Mouse (Mus musculus): ENCODE results near the gene 2610318N02Rik. TPM values are rescaled to one million over a fixed set of nuclear protein-coding genes. Genes with fewer than 3 reads are reported as not detected.
"Not testable (repeated sequence)": the region's sequence is repeated elsewhere in the genome, so short reads cannot be mapped to it uniquely, and the experiment has no call there.

The 2610318N02Rik gene
- 182 and 195 TPM in 2 replicates for polyA plus RNA-seq (2016; fragmentation: Nextera tagmentation; extraction: Ambion mirVana)

DNA sequence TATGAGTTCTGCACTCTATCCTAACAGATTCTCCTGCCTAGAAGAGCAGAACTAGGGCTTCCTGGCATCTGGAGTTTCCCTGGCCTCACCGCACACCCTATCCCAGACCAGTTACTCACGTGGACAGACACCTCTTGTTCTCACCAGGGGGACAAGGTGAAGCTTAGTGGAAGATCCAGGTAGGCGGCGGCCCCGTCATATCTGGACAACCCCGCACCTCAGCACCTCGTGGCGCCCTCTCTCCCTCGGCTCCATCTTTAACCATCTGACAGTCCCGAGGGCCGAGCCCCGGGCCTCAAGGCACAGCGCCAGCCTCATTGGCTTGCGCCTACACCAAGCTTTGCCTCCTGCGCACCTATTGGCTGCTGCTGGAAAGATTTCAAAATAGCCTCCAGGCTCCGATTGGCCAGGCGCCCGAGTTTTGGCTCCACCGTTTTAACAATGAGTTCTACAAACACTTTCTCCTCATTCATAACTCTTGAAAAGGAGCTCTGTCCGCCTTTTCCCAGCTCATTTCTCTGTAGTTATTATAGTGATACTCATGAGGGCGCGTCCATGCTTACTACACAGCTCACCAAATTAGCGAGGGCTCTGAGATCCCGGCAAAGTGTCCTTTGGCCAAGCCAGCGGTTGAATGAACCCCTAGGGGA is at the start of gene 2610318N02Rik:
Gene 2610318N02Rik (minus strand): TSS at position 297 of the 650 bp plus-strand sequence.
- Histone ChIP-seq H3K9me3 (replicated peaks) (no peaks in the 10 kb centered on the region), H3K4me3 (peak within 1 kb of the TSS; percentile 72), H3K36me3 (peaks cover 43% of the 10 kb centered on the region), H3K27ac (peak within 1 kb of the TSS; percentile 93), H3K27me3 (ENCODE audit: low read depth, poor library complexity, severe bottlenecking) (no peaks in the 10 kb centered on the region), H3K4me1 (peaks cover 36% of the 10 kb centered on the region)
- WGBS: 0% methylated on average over 25 of the region's 25 CpGs
- DNase-seq (ENCODE audit: low spot score): peak; percentile 88

DNA sequence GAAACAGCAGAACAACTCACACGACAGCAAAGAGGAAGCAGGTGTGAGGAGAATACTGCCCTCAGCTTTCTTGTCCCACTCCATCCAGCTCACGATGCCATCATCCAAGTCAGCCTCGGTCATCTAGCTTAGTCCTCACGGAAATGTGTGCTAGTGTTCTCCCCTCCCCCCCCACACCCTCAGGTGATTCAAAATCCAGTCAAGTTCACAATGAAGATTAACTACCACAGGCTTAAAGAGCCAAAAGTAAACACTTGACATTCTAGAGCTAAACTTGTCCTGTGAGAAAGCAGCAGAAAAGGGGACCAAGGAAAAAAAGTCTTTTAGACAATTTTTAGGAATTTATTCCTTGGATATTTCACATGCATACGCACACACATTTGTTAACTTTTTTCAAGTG is 43.1 kb upstream of the 2610318N02Rik start:
- Histone ChIP-seq H3K36me3 (peaks cover 87% of the 10 kb centered on the region), H3K27ac (no peak overlapping the region), H3K4me3 (no peak overlapping the region), H3K27me3 (ENCODE audit: low read depth, poor library complexity, severe bottlenecking) (no peaks in the 10 kb centered on the region), H3K9me3 (replicated peaks) (no peaks in the 10 kb centered on the region), H3K4me1 (no peaks in the 10 kb centered on the region)
- no peak for DNase-seq (ENCODE audit: low spot score)
- 90% methylated on average over 5 of the region's 5 CpGs for WGBS

- peaks cover 86% of the 10 kb centered on the region for H3K36me3 ChIP-seq
- H3K4me1 ChIP-seq: no peaks in the 10 kb centered on the region
- DNase-seq (ENCODE audit: low spot score): no peak
Measured at GRCm38 (mm10) chr16:17167179-17167578, 42.2 kb upstream of the 2610318N02Rik start.

DNA sequence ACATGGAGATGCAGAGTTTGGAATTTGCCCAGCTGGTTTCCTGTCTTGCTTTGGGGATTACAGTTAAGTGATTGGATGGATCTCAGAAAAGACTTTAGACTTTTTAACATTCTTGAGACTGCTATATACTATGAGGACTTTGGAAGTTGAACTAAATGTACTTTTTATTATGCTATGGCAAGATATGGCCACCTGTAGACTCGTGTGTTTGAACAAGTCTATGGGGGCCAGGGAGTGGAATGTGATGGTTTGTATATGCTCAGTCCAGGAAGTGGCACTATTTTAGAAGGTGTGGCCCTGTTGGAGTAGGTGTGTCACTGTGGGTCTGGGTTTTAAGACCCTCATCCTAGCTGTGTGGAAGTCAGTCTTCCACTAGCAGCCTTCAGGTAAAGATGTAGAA is 40.5 kb upstream of the 2610318N02Rik start:
- not testable (repeated sequence) for H3K9me3 ChIP-seq (replicated peaks); H3K27ac ChIP-seq; H3K4me1 ChIP-seq; DNase-seq (ENCODE audit: low spot score); H3K4me3 ChIP-seq; H3K27me3 ChIP-seq (ENCODE audit: low read depth, poor library complexity, severe bottlenecking)
- 94% methylated on average over 1 of the region's 1 CpGs for WGBS
- H3K36me3 ChIP-seq: peaks cover 90% of the 10 kb centered on the region

More at GRCm38 (mm10) chr16:17167179-17167578, 42.2 kb upstream of the 2610318N02Rik start:
- no peaks in the 10 kb centered on the region for H3K9me3 ChIP-seq (replicated peaks)
- H3K27me3 ChIP-seq (ENCODE audit: low read depth, poor library complexity, severe bottlenecking): no peaks in the 10 kb centered on the region
- H3K27ac ChIP-seq: no peak overlapping the region
- no peak overlapping the region for H3K4me3 ChIP-seq

DNA sequence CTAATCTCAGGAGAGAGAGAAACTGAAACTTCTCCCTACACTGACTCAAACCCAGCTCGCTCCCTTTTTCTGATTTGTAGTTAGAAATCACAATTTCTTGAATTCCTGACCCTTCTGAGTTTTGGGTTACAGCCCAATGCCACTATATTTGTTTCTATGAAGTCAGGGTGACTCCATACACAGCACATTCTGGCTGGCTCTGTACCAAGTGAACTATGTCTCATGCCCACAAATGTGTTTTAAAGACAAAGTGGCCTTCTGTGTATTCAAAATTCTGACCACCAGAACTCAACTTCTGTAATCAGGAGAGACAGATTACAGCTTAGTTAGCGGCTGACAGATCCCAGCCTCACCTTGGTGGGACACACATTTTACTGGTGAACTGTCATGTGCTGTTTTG is 29.4 kb upstream of the 2610318N02Rik start:
- Histone ChIP-seq H3K27ac (no peak overlapping the region), H3K4me1 (no peaks in the 10 kb centered on the region), H3K9me3 (replicated peaks) (no peaks in the 10 kb centered on the region), H3K27me3 (ENCODE audit: low read depth, poor library complexity, severe bottlenecking) (no peaks in the 10 kb centered on the region), H3K36me3 (peaks cover 89% of the 10 kb centered on the region), H3K4me3 (no peak overlapping the region)
- 93% methylated on average over 2 of the region's 2 CpGs for WGBS
- DNase-seq (ENCODE audit: low spot score): no peak

GRCm38 (mm10) chr16:17151874-17152273 is 26.9 kb upstream of the 2610318N02Rik start:
- peaks cover 64% of the 10 kb centered on the region for H3K36me3 ChIP-seq
- 98% methylated on average over 4 of the region's 4 CpGs for WGBS

DNA sequence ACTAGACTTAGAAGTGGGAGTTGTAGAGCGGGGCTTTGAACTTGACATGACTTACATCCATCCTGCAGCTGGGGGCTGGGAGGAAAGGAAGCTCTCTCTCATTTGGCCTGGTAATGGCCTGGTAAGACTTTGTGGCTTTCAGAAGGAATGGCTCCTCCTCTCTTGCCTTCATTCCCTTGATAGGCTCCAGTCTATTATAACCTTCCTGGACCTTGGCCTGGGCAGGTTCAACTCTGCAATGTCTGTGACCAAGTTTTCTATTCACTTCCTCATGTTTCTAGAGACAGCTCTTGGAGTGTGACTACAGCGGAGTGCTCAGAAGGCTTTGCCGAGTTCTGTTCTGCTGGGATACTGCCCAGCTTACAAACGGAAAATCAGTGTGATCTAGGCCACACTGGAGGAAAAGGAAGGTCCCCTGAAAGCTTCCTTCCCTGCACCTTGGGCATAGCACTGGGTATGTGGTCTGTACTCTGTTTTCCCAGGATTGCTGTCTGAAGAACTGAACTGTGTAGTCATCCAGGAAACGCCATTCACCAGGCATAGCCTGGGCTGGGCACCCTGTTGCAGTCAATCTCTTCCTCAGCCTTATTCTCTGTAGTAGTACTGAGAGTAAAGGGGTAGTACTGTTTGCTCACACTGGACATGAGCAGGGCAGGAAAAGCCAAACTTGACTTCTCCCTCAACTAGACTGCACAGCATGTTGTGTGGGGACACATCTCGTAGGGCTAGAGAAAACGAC is 25.7 kb upstream of the 2610318N02Rik start:
- Histone ChIP-seq H3K9me3 (replicated peaks) (no peaks in the 10 kb centered on the region), H3K36me3 (peaks cover 52% of the 10 kb centered on the region), H3K27me3 (ENCODE audit: low read depth, poor library complexity, severe bottlenecking) (peaks cover 18% of the 10 kb centered on the region), H3K4me1 (peaks cover 15% of the 10 kb centered on the region), H3K27ac (no peak overlapping the region), H3K4me3 (no peak overlapping the region)
- no peak for DNase-seq (ENCODE audit: low spot score)
- 86% methylated on average over 7 of the region's 7 CpGs for WGBS

More at GRCm38 (mm10) chr16:17151874-17152273, 26.9 kb upstream of the 2610318N02Rik start:
- Histone ChIP-seq H3K27ac (no peak overlapping the region), H3K27me3 (ENCODE audit: low read depth, poor library complexity, severe bottlenecking) (peaks cover 18% of the 10 kb centered on the region), H3K4me1 (peaks cover 15% of the 10 kb centered on the region), H3K9me3 (replicated peaks) (no peaks in the 10 kb centered on the region), H3K4me3 (no peak overlapping the region)
- no peak for DNase-seq (ENCODE audit: low spot score)

DNA sequence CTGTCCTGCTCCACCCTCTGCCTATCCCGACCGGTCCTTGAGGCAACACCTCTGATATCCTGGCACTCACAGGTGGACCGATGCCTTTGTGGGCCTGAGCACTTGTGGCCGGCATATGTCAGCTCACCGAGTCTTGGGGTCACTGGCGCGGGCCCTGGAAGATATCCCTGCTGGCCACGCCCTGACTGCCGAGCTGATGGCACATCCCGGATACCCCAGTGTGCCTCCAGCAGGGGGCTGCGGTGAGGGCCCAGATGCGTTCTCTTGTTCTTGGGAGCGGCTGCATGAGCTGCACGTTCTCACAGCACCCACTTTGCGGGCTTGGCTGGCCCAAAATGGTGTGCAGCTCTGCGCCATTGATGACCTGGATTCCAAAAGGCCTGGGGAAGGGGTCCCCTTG is 23.1 kb upstream of the 2610318N02Rik start:
- Histone ChIP-seq H3K36me3 (peaks cover 28% of the 10 kb centered on the region), H3K27ac (no peak overlapping the region)
- WGBS: 6% methylated on average over 16 of the region's 16 CpGs

DNA sequence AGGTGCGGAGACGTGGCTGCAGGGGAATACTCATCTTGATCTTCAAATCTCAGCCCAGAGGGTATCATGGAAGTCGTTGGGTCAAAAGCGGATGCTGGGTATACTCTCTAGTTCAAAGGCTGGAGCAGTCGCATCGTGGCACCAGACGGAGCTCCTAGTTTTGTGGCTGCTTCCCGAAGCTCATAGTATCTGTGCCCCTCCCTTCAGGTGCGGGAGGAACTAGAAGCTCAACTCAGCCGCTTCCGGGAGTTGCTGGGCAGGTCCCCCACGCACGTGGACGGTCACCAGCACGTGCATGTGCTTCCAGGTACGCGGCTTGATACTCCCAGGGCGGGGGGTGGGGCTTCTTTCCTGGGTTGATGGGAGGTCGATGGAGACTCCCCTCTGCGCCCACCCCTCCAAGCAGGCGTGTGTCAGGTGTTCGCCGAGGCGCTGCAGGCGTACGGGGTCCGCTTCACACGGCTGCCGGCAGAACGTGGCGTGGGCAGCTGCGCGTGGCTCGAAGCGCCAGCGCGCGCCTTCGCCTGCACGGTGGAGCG is 22.5 kb upstream of the 2610318N02Rik start:
- peak; percentile 54 for DNase-seq (ENCODE audit: low spot score)
- Histone ChIP-seq H3K36me3 (peaks cover 22% of the 10 kb centered on the region), H3K9me3 (replicated peaks) (no peaks in the 10 kb centered on the region), H3K27me3 (ENCODE audit: low read depth, poor library complexity, severe bottlenecking) (peaks cover 18% of the 10 kb centered on the region), H3K27ac (peak overlapping the region; percentile 66), H3K4me1 (peaks cover 20% of the 10 kb centered on the region), H3K4me3 (peak overlapping the region; percentile 63)
- 1% methylated on average over 41 of the region's 41 CpGs for WGBS

More for the DNA sequence above, 23.1 kb upstream of the 2610318N02Rik start:
- peak; percentile 59 for DNase-seq (ENCODE audit: low spot score)
- H3K4me3 ChIP-seq: peak overlapping the region; percentile 63
- H3K4me1 ChIP-seq: peaks cover 20% of the 10 kb centered on the region
- peaks cover 18% of the 10 kb centered on the region for H3K27me3 ChIP-seq (ENCODE audit: low read depth, poor library complexity, severe bottlenecking)
- H3K9me3 ChIP-seq (replicated peaks): no peaks in the 10 kb centered on the region

GRCm38 (mm10) chr16:17146772-17147235 is 21.8 kb upstream of the 2610318N02Rik start, which contains the start of gene Ccdc116:
Gene Ccdc116, minus strand, starts transcription at chr16:17147229.
- peaks cover 20% of the 10 kb centered on the region for H3K4me1 ChIP-seq
- peaks cover 18% of the 10 kb centered on the region for H3K27me3 ChIP-seq (ENCODE audit: low read depth, poor library complexity, severe bottlenecking)
- peaks cover 15% of the 10 kb centered on the region for H3K36me3 ChIP-seq
- no peaks in the 10 kb centered on the region for H3K9me3 ChIP-seq (replicated peaks)
- peak within 1 kb of the TSS; percentile 66 for H3K27ac ChIP-seq
- peak; percentile 89 for DNase-seq (ENCODE audit: low spot score)
- H3K4me3 ChIP-seq: peak within 1 kb of the TSS; percentile 63
- under 1% methylated on average over 34 of the region's 34 CpGs for WGBS

DNA sequence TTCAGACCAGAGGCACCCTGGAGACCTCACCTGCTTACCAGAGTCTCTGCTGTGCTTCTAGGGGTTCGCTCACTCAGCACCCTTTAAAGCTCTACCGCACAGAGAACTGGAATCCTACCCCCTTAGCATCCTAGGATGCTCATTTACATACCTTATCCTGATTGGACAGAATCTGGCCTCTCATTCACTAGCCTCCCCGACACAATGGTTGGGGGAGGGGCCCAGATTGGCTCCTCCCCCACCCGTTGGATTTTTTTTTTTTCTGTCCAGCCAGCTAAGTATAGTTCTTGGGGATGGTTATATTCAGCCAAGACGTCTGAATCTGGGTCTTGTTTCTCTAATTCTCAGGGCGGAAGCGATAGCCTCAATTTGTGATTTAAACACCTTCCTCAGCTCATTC is 19.4 kb upstream of the 2610318N02Rik start, which contains the start of gene Ydjc:
Gene Ydjc (plus strand): TSS at position 283 of the 400 bp plus-strand sequence.
- Histone ChIP-seq H3K27ac (no peak within 1 kb of the TSS), H3K4me1 (peaks cover 25% of the 10 kb centered on the region), H3K27me3 (ENCODE audit: low read depth, poor library complexity, severe bottlenecking) (peaks cover 18% of the 10 kb centered on the region), H3K9me3 (replicated peaks) (no peaks in the 10 kb centered on the region), H3K4me3 (no peak within 1 kb of the TSS), H3K36me3 (no peaks in the 10 kb centered on the region)
- 16% methylated on average over 7 of the region's 7 CpGs for WGBS
- DNase-seq (ENCODE audit: low spot score): no peak

DNA sequence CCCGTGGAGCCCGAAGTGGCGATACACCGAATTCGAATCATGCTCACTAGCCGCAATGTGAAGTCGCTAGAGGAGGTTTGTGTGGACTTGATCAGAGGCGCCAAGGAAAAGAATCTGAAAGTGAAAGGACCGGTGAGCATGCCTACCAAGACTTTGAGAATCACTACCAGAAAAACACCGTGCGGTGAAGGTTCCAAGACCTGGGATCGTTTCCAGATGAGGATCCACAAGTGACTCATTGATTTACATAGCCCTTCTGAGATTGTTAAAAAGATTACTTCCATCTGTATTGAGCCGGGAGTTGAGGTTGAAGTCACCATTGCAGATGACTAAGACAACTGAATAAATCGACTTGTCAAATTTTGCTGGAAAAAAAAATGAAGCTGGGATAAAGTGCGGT is 12.4 kb upstream of the 2610318N02Rik start:
- no peak overlapping the region for H3K27ac ChIP-seq
- H3K36me3 ChIP-seq: no peaks in the 10 kb centered on the region
- no peaks in the 10 kb centered on the region for H3K27me3 ChIP-seq (ENCODE audit: low read depth, poor library complexity, severe bottlenecking)
- H3K9me3 ChIP-seq (replicated peaks): no peaks in the 10 kb centered on the region
- H3K4me1 ChIP-seq: peaks cover 13% of the 10 kb centered on the region
- H3K4me3 ChIP-seq: no peak overlapping the region
- WGBS: 84% methylated on average over 15 of the region's 15 CpGs
- no peak for DNase-seq (ENCODE audit: low spot score)

GRCm38 (mm10) chr16:17132906-17133200 is 7.9 kb upstream of the 2610318N02Rik start:
- peak; percentile 47 for DNase-seq (ENCODE audit: low spot score)

More at GRCm38 (mm10) chr16:17132906-17133200, 7.9 kb upstream of the 2610318N02Rik start:
- H3K9me3 ChIP-seq (replicated peaks): no peaks in the 10 kb centered on the region
- peaks cover 26% of the 10 kb centered on the region for H3K4me1 ChIP-seq
- peak overlapping the region; percentile 76 for H3K4me3 ChIP-seq
- WGBS: 58% methylated on average over 7 of the region's 7 CpGs
- H3K27me3 ChIP-seq (ENCODE audit: low read depth, poor library complexity, severe bottlenecking): no peaks in the 10 kb centered on the region
- peaks cover 14% of the 10 kb centered on the region for H3K36me3 ChIP-seq
- H3K27ac ChIP-seq: peak overlapping the region; percentile 89
